Mouse (Mus musculus) kidney, postnatal 10 days (tissue): ENCODE results near the gene Ptprg.
"Not testable (repeated sequence)": the region's sequence is repeated elsewhere in the genome, so short reads cannot be mapped to it uniquely, and the experiment has no call there.

Source experiments
- DNase-seq: peaks from one replicate; pipeline ENCODE4 v3.0.0; 2021; ENCODE audit warnings: mixed read lengths

Ptprg gene

GRCm38 (mm10) chr14:11762995-11763394, 209.7 kb downstream of the Ptprg start:
- DNase-seq: no peak

- DNase-seq: no peak
Observed at GRCm38 (mm10) chr14:11772736-11773135, 219.4 kb downstream of the Ptprg start.

- peak; percentile 20 for DNase-seq
Observed at GRCm38 (mm10) chr14:11774476-11775037, 221.2 kb downstream of the Ptprg start.

- peak; percentile 18 for DNase-seq
Observed at GRCm38 (mm10) chr14:11775204-11775603, 221.9 kb downstream of the Ptprg start.

GRCm38 (mm10) chr14:11775951-11776495, 222.7 kb downstream of the Ptprg start:
- DNase-seq: no peak

GRCm38 (mm10) chr14:11776566-11776965, 223.2 kb downstream of the Ptprg start:
- DNase-seq: no peak

- no peak for DNase-seq
Observed at GRCm38 (mm10) chr14:11791190-11791589, 237.9 kb downstream of the Ptprg start.

GRCm38 (mm10) chr14:11793847-11794246, 240.5 kb downstream of the Ptprg start:
- DNase-seq: no peak

- DNase-seq: no peak
Observed at GRCm38 (mm10) chr14:11802355-11803035, 249.2 kb downstream of the Ptprg start.

- no peak for DNase-seq
Observed at GRCm38 (mm10) chr14:11806674-11807073, 253.3 kb downstream of the Ptprg start.

- DNase-seq: no peak
Observed at GRCm38 (mm10) chr14:11807465-11807864, 254.1 kb downstream of the Ptprg start.

- DNase-seq: peak; percentile 36
Observed at GRCm38 (mm10) chr14:11811142-11811761, 257.9 kb downstream of the Ptprg start.

- DNase-seq: no peak
Observed at GRCm38 (mm10) chr14:11812291-11812690, 259.0 kb downstream of the Ptprg start.

- DNase-seq: not testable (repeated sequence)
Observed at GRCm38 (mm10) chr14:11814811-11815210, 261.5 kb downstream of the Ptprg start.

GRCm38 (mm10) chr14:11817236-11817635, 263.9 kb downstream of the Ptprg start:
- no peak for DNase-seq

- no peak for DNase-seq
Observed at GRCm38 (mm10) chr14:11818054-11818453, 264.7 kb downstream of the Ptprg start.

- no peak for DNase-seq
Observed at GRCm38 (mm10) chr14:11818721-11819120, 265.4 kb downstream of the Ptprg start.

GRCm38 (mm10) chr14:11819326-11819725, 266.0 kb downstream of the Ptprg start:
- no peak for DNase-seq

- DNase-seq: no peak
Observed at GRCm38 (mm10) chr14:11822830-11823700, 269.7 kb downstream of the Ptprg start.

GRCm38 (mm10) chr14:11823701-11824095, 270.4 kb downstream of the Ptprg start:
- no peak for DNase-seq

GRCm38 (mm10) chr14:11824915-11825314, 271.6 kb downstream of the Ptprg start:
- DNase-seq: no peak

- no peak for DNase-seq
Observed at GRCm38 (mm10) chr14:11825551-11825950, 272.2 kb downstream of the Ptprg start.

GRCm38 (mm10) chr14:11828086-11828485, 274.8 kb downstream of the Ptprg start:
- DNase-seq: no peak
